Mouse (Mus musculus): ENCODE measurements around the gene Plekhj1.

DNA sequence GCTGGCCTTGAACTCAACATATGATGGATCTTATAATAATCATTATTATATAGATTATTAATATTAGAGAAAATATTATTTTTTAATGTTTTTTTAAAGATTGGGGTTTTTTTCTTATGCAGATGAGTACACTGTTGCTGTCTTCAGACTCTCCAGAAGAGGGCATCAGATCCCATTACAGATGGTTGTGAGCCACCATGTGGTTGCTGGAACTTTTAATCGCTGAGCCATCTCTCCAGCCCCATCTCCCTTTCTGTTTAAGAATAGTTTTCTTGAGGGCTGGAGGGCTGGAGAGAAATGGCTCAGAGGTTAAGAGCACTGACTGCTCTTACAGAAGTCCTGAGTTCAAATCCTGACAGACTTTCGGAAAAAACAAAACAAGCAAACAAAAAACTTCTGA is 23.6 kb upstream of the Plekhj1 start:
- no peak for TF ChIP-seq GATA1 (IDR thresholded peaks at IDR 0.05; ENCODE audit: low read length)
- no peak for TF ChIP-seq TAL1 (IDR thresholded peaks at IDR 0.05; ENCODE audit: low read length)

All from erythroblast, embryonic 14.5 days (primary cell).